Mouse (Mus musculus): ENCODE data around the gene Snx10. TPM values are rescaled to one million over a fixed set of nuclear protein-coding genes. Genes with fewer than 3 reads are reported as not detected.

Snx10 gene
- polyA plus RNA-seq, 1 experiment: 1.7 TPM

- H3K4me1 ChIP-seq (ENCODE audit: control insufficient read depth, insufficient read depth, low read length): no peaks in the 10 kb centered on the region
- no peak overlapping the region for H3K4me3 ChIP-seq (ENCODE audit: control insufficient read depth, low read depth, low read length)
- no peak overlapping the region for H3K27ac ChIP-seq (ENCODE audit: control insufficient read depth, insufficient read depth, low read depth, low read length)
- H3K27me3 ChIP-seq (ENCODE audit: control insufficient read depth, insufficient read depth, low read length): no peaks in the 10 kb centered on the region
- no peaks in the 10 kb centered on the region for H3K36me3 ChIP-seq (ENCODE audit: control insufficient read depth, insufficient read depth, low read length)
- TF ChIP-seq POLR2A (IDR thresholded peaks at IDR 0.05; ENCODE audit: control insufficient read depth, low read depth, low read length) (no peak), CTCF (IDR thresholded peaks at IDR 0.05; ENCODE audit: control insufficient read depth, insufficient read depth, insufficient replicate concordance, low read depth, low read length) (no peak)
Observed at GRCm38 (mm10) chr6:51569086-51569485, 45.4 kb downstream of the Snx10 start.

GRCm38 (mm10) chr6:51573136-51573535, 49.4 kb downstream of the Snx10 start:
- Histone ChIP-seq H3K4me1 (ENCODE audit: control insufficient read depth, insufficient read depth, low read length) (no peaks in the 10 kb centered on the region), H3K27ac (ENCODE audit: control insufficient read depth, insufficient read depth, low read depth, low read length) (no peak overlapping the region), H3K36me3 (ENCODE audit: control insufficient read depth, insufficient read depth, low read length) (no peaks in the 10 kb centered on the region), H3K4me3 (ENCODE audit: control insufficient read depth, low read depth, low read length) (no peak overlapping the region), H3K27me3 (ENCODE audit: control insufficient read depth, insufficient read depth, low read length) (no peaks in the 10 kb centered on the region)
- no peak for TF ChIP-seq POLR2A (IDR thresholded peaks at IDR 0.05; ENCODE audit: control insufficient read depth, low read depth, low read length)
- no peak for TF ChIP-seq CTCF (IDR thresholded peaks at IDR 0.05; ENCODE audit: control insufficient read depth, insufficient read depth, insufficient replicate concordance, low read depth, low read length)

- H3K4me3 ChIP-seq (ENCODE audit: control insufficient read depth, low read depth, low read length): no peak overlapping the region
- H3K27ac ChIP-seq (ENCODE audit: control insufficient read depth, insufficient read depth, low read depth, low read length): no peak overlapping the region
- no peaks in the 10 kb centered on the region for H3K27me3 ChIP-seq (ENCODE audit: control insufficient read depth, insufficient read depth, low read length)
- TF ChIP-seq POLR2A (IDR thresholded peaks at IDR 0.05; ENCODE audit: control insufficient read depth, low read depth, low read length) (no peak), CTCF (IDR thresholded peaks at IDR 0.05; ENCODE audit: control insufficient read depth, insufficient read depth, insufficient replicate concordance, low read depth, low read length) (no peak)
- no peaks in the 10 kb centered on the region for H3K4me1 ChIP-seq (ENCODE audit: control insufficient read depth, insufficient read depth, low read length)
- H3K36me3 ChIP-seq (ENCODE audit: control insufficient read depth, insufficient read depth, low read length): no peaks in the 10 kb centered on the region
Observed at GRCm38 (mm10) chr6:51574132-51574531, 50.4 kb downstream of the Snx10 start.

- no peak overlapping the region for H3K4me3 ChIP-seq (ENCODE audit: control insufficient read depth, low read depth, low read length)
- H3K27me3 ChIP-seq (ENCODE audit: control insufficient read depth, insufficient read depth, low read length): no peaks in the 10 kb centered on the region
- no peaks in the 10 kb centered on the region for H3K36me3 ChIP-seq (ENCODE audit: control insufficient read depth, insufficient read depth, low read length)
- H3K4me1 ChIP-seq (ENCODE audit: control insufficient read depth, insufficient read depth, low read length): no peaks in the 10 kb centered on the region
- H3K27ac ChIP-seq (ENCODE audit: control insufficient read depth, insufficient read depth, low read depth, low read length): no peak overlapping the region
- no peak for TF ChIP-seq CTCF (IDR thresholded peaks at IDR 0.05; ENCODE audit: control insufficient read depth, insufficient read depth, insufficient replicate concordance, low read depth, low read length)
- no peak for TF ChIP-seq POLR2A (IDR thresholded peaks at IDR 0.05; ENCODE audit: control insufficient read depth, low read depth, low read length)
Observed at GRCm38 (mm10) chr6:51578415-51578814, 54.7 kb downstream of the Snx10 start.

- Histone ChIP-seq H3K27ac (ENCODE audit: control insufficient read depth, insufficient read depth, low read depth, low read length) (no peak overlapping the region), H3K4me3 (ENCODE audit: control insufficient read depth, low read depth, low read length) (peak overlapping the region; percentile 73; the same call in 1 of the 2 replicates), H3K4me1 (ENCODE audit: control insufficient read depth, insufficient read depth, low read length) (no peaks in the 10 kb centered on the region), H3K36me3 (ENCODE audit: control insufficient read depth, insufficient read depth, low read length) (no peaks in the 10 kb centered on the region), H3K27me3 (ENCODE audit: control insufficient read depth, insufficient read depth, low read length) (no peaks in the 10 kb centered on the region)
- no peak for TF ChIP-seq POLR2A (IDR thresholded peaks at IDR 0.05; ENCODE audit: control insufficient read depth, low read depth, low read length)
- TF ChIP-seq CTCF (IDR thresholded peaks at IDR 0.05; ENCODE audit: control insufficient read depth, insufficient read depth, insufficient replicate concordance, low read depth, low read length): peak; percentile 77; the same call in 1 of the 2 replicates
Observed at GRCm38 (mm10) chr6:51580040-51580680, 56.5 kb downstream of the Snx10 start.

- Histone ChIP-seq H3K36me3 (ENCODE audit: control insufficient read depth, insufficient read depth, low read length) (no peaks in the 10 kb centered on the region), H3K4me1 (ENCODE audit: control insufficient read depth, insufficient read depth, low read length) (no peaks in the 10 kb centered on the region), H3K27ac (ENCODE audit: control insufficient read depth, insufficient read depth, low read depth, low read length) (no peak overlapping the region), H3K27me3 (ENCODE audit: control insufficient read depth, insufficient read depth, low read length) (no peaks in the 10 kb centered on the region), H3K4me3 (ENCODE audit: control insufficient read depth, low read depth, low read length) (peak overlapping the region; percentile 73)
- TF ChIP-seq CTCF (IDR thresholded peaks at IDR 0.05; ENCODE audit: control insufficient read depth, insufficient read depth, insufficient replicate concordance, low read depth, low read length): no peak
- peak; percentile 58; the same call in 1 of the 2 replicates for TF ChIP-seq POLR2A (IDR thresholded peaks at IDR 0.05; ENCODE audit: control insufficient read depth, low read depth, low read length)
Observed at GRCm38 (mm10) chr6:51581418-51581817, 57.7 kb downstream of the Snx10 start.

- TF ChIP-seq CTCF (IDR thresholded peaks at IDR 0.05; ENCODE audit: control insufficient read depth, insufficient read depth, insufficient replicate concordance, low read depth, low read length) (no peak), POLR2A (IDR thresholded peaks at IDR 0.05; ENCODE audit: control insufficient read depth, low read depth, low read length) (no peak)
- Histone ChIP-seq H3K36me3 (ENCODE audit: control insufficient read depth, insufficient read depth, low read length) (no peaks in the 10 kb centered on the region), H3K27me3 (ENCODE audit: control insufficient read depth, insufficient read depth, low read length) (no peaks in the 10 kb centered on the region), H3K27ac (ENCODE audit: control insufficient read depth, insufficient read depth, low read depth, low read length) (no peak overlapping the region), H3K4me3 (ENCODE audit: control insufficient read depth, low read depth, low read length) (no peak overlapping the region; the same call in 1 of the 2 replicates), H3K4me1 (ENCODE audit: control insufficient read depth, insufficient read depth, low read length) (no peaks in the 10 kb centered on the region)
Observed at GRCm38 (mm10) chr6:51582051-51582450, 58.4 kb downstream of the Snx10 start.
